Mouse (Mus musculus) left cerebral cortex, postnatal 4 days (tissue): Measurements from ENCODE around the gene Adgra1. TPM values are rescaled to one million over a fixed set of nuclear protein-coding genes. Genes with fewer than 3 reads are reported as not detected.

Source experiments
- DNase-seq: peaks from one replicate; pipeline ENCODE4 v3.0.0-alpha.2; 2022
- intact Hi-C: fragments of 180-260 bp; cut with DNase I; formaldehyde crosslinking; loops from one replicate; pipeline ENCODE4 v1.15.1; 2025
- total RNA-seq, 2 experiments: library from RNA; stranded (reverse); gene quantifications; 2 replicates each; pipeline ENCODE4 v1.2.3; 2021

Gene Adgra1
- total RNA-seq, 2 experiments from 2014 or later = 17.8 to 25.1 TPM

GRCm38 (mm10) chr7:139901981-139902380 lies 68.0 kb downstream of the Adgra1 start:
- no peak for DNase-seq

DNA sequence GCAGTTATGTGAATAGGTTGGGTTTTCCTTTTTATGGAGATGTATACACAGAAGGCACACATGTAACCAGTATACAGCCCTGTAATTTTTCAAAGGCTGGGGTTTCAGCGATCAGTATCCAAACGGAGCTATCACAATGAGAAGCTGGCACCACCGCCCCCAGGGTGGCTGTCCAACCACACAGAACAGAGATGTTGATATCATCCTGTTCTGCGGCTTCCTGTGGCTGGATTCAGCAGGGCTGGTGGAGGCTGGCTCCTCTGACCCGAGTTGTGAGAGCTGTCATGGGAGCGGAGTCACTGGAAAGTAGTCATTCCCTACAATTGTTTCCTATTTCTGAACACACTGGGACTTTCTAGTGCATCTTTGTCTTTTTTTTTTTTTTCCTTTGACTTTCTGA lies 71.3 kb downstream of the Adgra1 start:
- no peak for DNase-seq
- intact Hi-C loops = no loop called here

More at GRCm38 (mm10) chr7:139901981-139902380, 68.0 kb downstream of the Adgra1 start:
- intact Hi-C loops = no loop called here

DNA sequence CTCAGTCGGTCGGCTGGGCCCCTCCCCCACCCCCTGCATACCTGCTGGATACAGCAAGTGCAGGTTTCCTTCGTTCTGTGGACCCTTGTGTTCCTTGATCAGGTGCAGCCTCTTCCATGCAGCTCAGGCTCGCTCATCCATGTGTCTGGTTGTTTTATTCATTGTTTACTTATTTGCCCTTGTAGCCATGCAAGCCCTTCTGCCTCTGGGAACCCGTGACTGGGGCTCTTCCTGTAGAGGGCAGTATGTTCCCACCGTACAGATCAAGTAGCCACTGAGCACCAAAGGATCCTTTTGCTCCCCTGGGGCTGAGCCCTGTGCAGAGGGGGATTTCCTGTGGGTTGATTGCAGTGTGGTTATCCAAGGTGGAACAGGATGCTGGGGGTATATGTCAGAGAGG lies 71.7 kb downstream of the Adgra1 start:
- intact Hi-C loops = no loop called here
- peak; percentile 44 for DNase-seq

DNA sequence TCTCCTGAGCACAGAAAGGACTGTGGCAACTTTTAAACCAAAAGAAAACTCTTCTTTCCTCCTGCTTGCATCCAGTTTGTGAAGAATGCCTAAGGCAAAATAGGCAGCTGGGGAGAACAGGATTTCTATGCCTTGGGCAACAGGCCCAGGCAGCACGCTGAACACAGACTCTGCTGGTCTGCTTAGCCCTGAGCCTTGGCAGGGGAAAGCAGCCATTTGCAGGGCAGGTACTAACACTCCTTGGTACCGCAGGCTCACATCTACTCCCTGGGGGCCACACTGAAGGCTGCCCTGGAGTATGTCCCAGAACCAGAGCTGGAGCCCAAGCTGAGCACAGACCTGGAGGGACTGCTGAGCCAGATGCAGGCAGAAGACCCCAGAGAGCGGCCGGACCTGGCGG lies 74.2 kb downstream of the Adgra1 start:
- intact Hi-C loops = no loop called here
- peak; percentile 33 for DNase-seq

- DNase-seq = no peak
- intact Hi-C loops = no loop called here
Measured at GRCm38 (mm10) chr7:139909469-139909868, 75.5 kb downstream of the Adgra1 start.

- intact Hi-C loops = no loop called here
- DNase-seq = no peak
Measured at GRCm38 (mm10) chr7:139910204-139910835, 76.3 kb downstream of the Adgra1 start.

GRCm38 (mm10) chr7:139914141-139915047 lies 80.4 kb downstream of the Adgra1 start:
- DNase-seq = no peak
- intact Hi-C loops = no loop called here

- intact Hi-C loops = no loop called here
- DNase-seq = no peak
Measured at GRCm38 (mm10) chr7:139915646-139916257, 81.8 kb downstream of the Adgra1 start.

GRCm38 (mm10) chr7:139916345-139916744 lies 82.4 kb downstream of the Adgra1 start:
- no peak for DNase-seq
- intact Hi-C loops = no loop called here

DNA sequence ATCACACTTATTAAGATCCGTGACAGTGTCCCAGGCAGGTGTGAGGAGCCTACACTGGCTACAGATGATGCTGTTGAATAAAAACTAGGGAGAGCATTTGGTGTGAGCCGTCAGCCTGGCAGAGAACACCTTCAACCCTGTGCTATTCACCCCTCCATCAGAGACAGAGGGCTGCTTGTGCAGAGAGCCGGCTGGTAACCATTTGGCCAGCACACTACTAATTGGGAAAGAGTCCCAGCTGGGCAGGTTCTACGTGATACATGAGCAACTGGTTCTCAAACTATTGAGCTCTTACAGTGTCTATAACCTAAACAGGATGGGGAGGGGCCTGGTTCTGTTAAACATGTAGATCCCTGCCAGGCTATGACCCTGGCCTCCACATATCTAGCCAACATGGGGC lies 84.3 kb downstream of the Adgra1 start:
- intact Hi-C loops = no loop called here
- DNase-seq = no peak

Other genes starting within 250 kb of the Adgra1 start
- 1 to 10 TPM; 1.7 to 3.0 TPM for gene Cfap46, start 150.4 kb upstream of the Adgra1 start, total RNA-seq
- 10 to 100 TPM; 36.2 to 45.3 TPM for gene Kndc1, start 60.5 kb downstream of the Adgra1 start, total RNA-seq
- gene Utf1, start 109.6 kb downstream of the Adgra1 start, total RNA-seq = not detected
- under 1 TPM; 0.66 to 0.83 TPM for gene 6430531B16Rik, start 144.6 kb downstream of the Adgra1 start, total RNA-seq
- 1 to 10 TPM; 2.4 to 2.6 TPM for gene Adam8, start 158.4 kb downstream of the Adgra1 start, total RNA-seq
- 10 to 100 TPM; 32.3 to 33.9 TPM for gene Zfp511, start 202.2 kb downstream of the Adgra1 start, total RNA-seq
- 10 to 100 TPM; 55.1 to 58.0 TPM for gene Tubgcp2, start 202.5 kb downstream of the Adgra1 start, total RNA-seq
- 1 to 10 TPM; 2.3 to 2.5 TPM for gene Msx3, start 214.9 kb downstream of the Adgra1 start, total RNA-seq
- 100 to 1,000 TPM; 185 to 208 TPM for gene Caly, start 248.4 kb downstream of the Adgra1 start, total RNA-seq